Mouse (Mus musculus): ENCODE results near the gene Cpxm2.

DNA sequence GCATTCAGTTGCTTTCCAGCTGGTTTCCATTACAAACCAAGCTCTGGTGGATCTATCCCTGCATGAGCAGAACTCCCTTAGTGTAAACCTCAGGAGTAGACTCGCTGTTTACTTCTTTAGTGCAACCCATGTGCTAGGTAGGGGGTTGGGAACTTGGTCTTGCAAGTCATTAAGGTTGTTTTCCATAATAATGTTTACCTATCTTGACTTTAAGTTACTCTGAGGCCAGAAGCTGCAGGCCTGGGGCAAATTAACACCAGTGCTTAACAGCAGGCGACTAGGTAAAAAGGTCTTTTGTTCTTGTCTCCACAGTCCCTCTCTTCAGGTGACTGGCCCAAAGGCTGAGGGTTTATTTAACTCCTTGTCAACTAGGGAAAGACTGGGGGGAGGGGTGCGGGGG, 139.3 kb downstream of the Cpxm2 start:
- no peak for TF ChIP-seq CTCF (conservative IDR thresholded peaks at IDR 0.05; ENCODE audit: low read length)
- peak; percentile 72; the same call in 1 of the 2 replicates for TF ChIP-seq NANOG (IDR thresholded peaks at IDR 0.05; ENCODE audit: borderline replicate concordance, low read length)

Data from E14TG2a.4 (cell line).